ENCODE assay signal across 20 mouse cellular contexts in genomic region chr6:134751883-134752647, GRCm38 (mm10). TPM values are rescaled to one million over a fixed set of nuclear protein-coding genes. Genes with fewer than 3 reads are reported as not detected.
DNase-seq lines count a peak whose midpoint lies in the region; ATAC-seq and TF ChIP-seq lines count a peak whose summit lies in the region.
"Had no signal": no experiment of that assay in that cellular context is flagged by ENCODE, and none has a peak within 500 bp of the region (broad histone marks: within the 10 kb centered on the region; RNA-seq: fewer than 3 reads in every experiment).

No protein-coding gene starts in this region.

- no peak overlapping the region for H3K4me3 ChIP-seq in liver, adult 2 months (ENCODE audit: insufficient read depth, low read depth, low read length)
- no peak overlapping the region for H3K4me3 ChIP-seq in liver, embryonic 11.5 days (ENCODE audit: low read depth, low read length)
- no peak overlapping the region for H3K4me3 ChIP-seq in brown adipose tissue, adult 24 weeks (ENCODE audit: insufficient read depth, low read depth, low read length)
- no peak overlapping the region for H3K4me3 ChIP-seq in small intestine, adult 2 months (ENCODE audit: low read depth, low read length)
- no peak overlapping the region for H3K4me3 ChIP-seq in lung, adult 2 months (replicated peaks; ENCODE audit: extremely low read depth, low read depth, low read length)
- H3K4me3 ChIP-seq: forebrain, embryonic 13.5 days; heart, embryonic 12.5 days; liver, embryonic 13.5 days; neural tube, embryonic 13.5 days had no signal

- no peaks in the 10 kb centered on the region for H3K9me3 ChIP-seq in liver, embryonic 11.5 days (ENCODE audit: control insufficient read depth, low read length)
- H3K9me3 ChIP-seq: forebrain, embryonic 13.5 days; heart, embryonic 12.5 days; liver, embryonic 13.5 days; neural tube, embryonic 13.5 days had no signal

- no peak overlapping the region for H3K4me2 ChIP-seq in liver, embryonic 11.5 days
- H3K4me2 ChIP-seq: forebrain, embryonic 13.5 days; heart, embryonic 12.5 days; liver, embryonic 13.5 days; neural tube, embryonic 13.5 days had no signal

- TF ChIP-seq POLR2A in liver, adult 2 months (IDR thresholded peaks at IDR 0.05; ENCODE audit: extremely low read depth, insufficient read depth, low read length), result no peak
- no peak for TF ChIP-seq POLR2A in small intestine, adult 2 months (IDR thresholded peaks at IDR 0.05; ENCODE audit: low read depth, low read length)
- no peak for TF ChIP-seq POLR2A in lung, adult 2 months (IDR thresholded peaks at IDR 0.05; ENCODE audit: borderline replicate concordance, extremely low read depth, low read depth, low read length)

- WGBS in liver, adult 2 months, result 68% methylated on average over 5 of the region's 5 CpGs
- WGBS in liver, embryonic 11.5 days, result 83% methylated on average over 5 of the region's 5 CpGs
- 66% methylated on average over 5 of the region's 5 CpGs for WGBS in small intestine, adult 2 months
- WGBS in lung, adult 2 months, result 67% methylated on average over 5 of the region's 5 CpGs

- DNase-seq in liver, adult 2 months (ENCODE audit: extremely low read depth, low read depth, low spot score), result no peak
- no peak for DNase-seq in liver, embryonic 11.5 days (ENCODE audit: low spot score)
- no peak for DNase-seq in lung, adult 2 months
- DNase-seq in natural killer cell, adult 2 months (ENCODE audit: low spot score in 2 of 2), result no peak
- no peak for DNase-seq in lung, adult 18-20 months
- DNase-seq: cerebellum, postnatal 10 days; gastrocnemius, postnatal 10 days; kidney, adult 11 months; kidney, postnatal 4 days; layer of hippocampus, postnatal 36 days; liver, embryonic 13.5 days; lung, postnatal 14 days; midbrain, embryonic 14.5 days had no signal

- H3K27me3 ChIP-seq in liver, adult 2 months (ENCODE audit: control insufficient read depth, insufficient read depth, low read length), result no peaks in the 10 kb centered on the region
- no peaks in the 10 kb centered on the region for H3K27me3 ChIP-seq in liver, embryonic 11.5 days (replicated peaks; ENCODE audit: control insufficient read depth, insufficient read depth, low read length)
- no peaks in the 10 kb centered on the region for H3K27me3 ChIP-seq in small intestine, adult 2 months (ENCODE audit: control insufficient read depth, insufficient read depth, low read length)
- H3K27me3 ChIP-seq: forebrain, embryonic 13.5 days; heart, embryonic 12.5 days; liver, embryonic 13.5 days; neural tube, embryonic 13.5 days; Patski had no signal

- H3K4me1 ChIP-seq in liver, adult 2 months (ENCODE audit: control insufficient read depth, insufficient read depth, low read length), result peaks cover 7% of the 10 kb centered on the region; the same call in 1 of the 2 replicates
- peaks cover 7% of the 10 kb centered on the region; the same call in 1 of the 2 replicates for H3K4me1 ChIP-seq in liver, embryonic 11.5 days (replicated peaks; ENCODE audit: control insufficient read depth, insufficient read depth, low read length)
- peaks cover 8% of the 10 kb centered on the region for H3K4me1 ChIP-seq in brown adipose tissue, adult 24 weeks (ENCODE audit: control insufficient read depth, insufficient read depth, insufficient read length, low read length)
- peaks cover 17% of the 10 kb centered on the region for H3K4me1 ChIP-seq in small intestine, adult 2 months (ENCODE audit: control insufficient read depth, insufficient read depth, insufficient read length, low read length)
- H3K4me1 ChIP-seq in lung, adult 2 months (ENCODE audit: control insufficient read depth, insufficient read depth, low read length), result peaks cover 11% of the 10 kb centered on the region
- H3K4me1 ChIP-seq: forebrain, embryonic 13.5 days; neural tube, embryonic 13.5 days had no signal

- H3K79me2 ChIP-seq in liver, adult 2 months (ENCODE audit: control insufficient read depth, insufficient read depth, low read length), result peaks cover 14% of the 10 kb centered on the region

- peak overlapping the region; percentile 38; the same call in 1 of the 2 replicates for H3K27ac ChIP-seq in liver, adult 2 months (replicated peaks; ENCODE audit: insufficient read depth, low read depth, low read length)
- no peak overlapping the region for H3K27ac ChIP-seq in liver, embryonic 11.5 days (ENCODE audit: low read depth, low read length)
- H3K27ac ChIP-seq in brown adipose tissue, adult 24 weeks (replicated peaks; ENCODE audit: low read depth, low read length), result 0 out of 2 replicates have a peak overlapping the region, but pooled peaks have one; percentile 29
- H3K27ac ChIP-seq in small intestine, adult 2 months (ENCODE audit: insufficient read depth, low read depth, low read length), result peak overlapping the region; percentile 92
- H3K27ac ChIP-seq: forebrain, embryonic 13.5 days; liver, embryonic 13.5 days; neural tube, embryonic 13.5 days had no signal

- no peak overlapping the region for H3K9ac ChIP-seq in liver, adult 2 months (ENCODE audit: low read depth, low read length)
- H3K9ac ChIP-seq in liver, embryonic 11.5 days (ENCODE audit: low read depth, low read length), result no peak overlapping the region
- H3K9ac ChIP-seq: forebrain, embryonic 13.5 days; heart, embryonic 12.5 days; liver, embryonic 13.5 days; neural tube, embryonic 13.5 days had no signal

- no peak for ATAC-seq in liver, embryonic 11.5 days (replicated peaks; ENCODE audit: low FRiP score)
- ATAC-seq in inflammation-experienced regulatory T-cells, adult 6 months, result peak; percentile 71
- ATAC-seq: forebrain, embryonic 13.5 days; Patski had no signal

- no peak for TF ChIP-seq CTCF in liver, adult 2 months (IDR thresholded peaks at IDR 0.05; ENCODE audit: low read depth, low read length)
- no peak for TF ChIP-seq CTCF in small intestine, adult 2 months (IDR thresholded peaks at IDR 0.05; ENCODE audit: extremely low read depth, insufficient read length, insufficient replicate concordance, low read depth, low read length)
- TF ChIP-seq CTCF in lung, adult 2 months (IDR thresholded peaks at IDR 0.05; ENCODE audit: insufficient read depth, low read length), result no peak

- H3K36me3 ChIP-seq in liver, adult 2 months (ENCODE audit: control insufficient read depth, insufficient read depth, low read length), result peaks cover 5% of the 10 kb centered on the region; the same call in 1 of the 2 replicates
- H3K36me3 ChIP-seq in liver, embryonic 11.5 days (ENCODE audit: control insufficient read depth, insufficient read depth, low read length), result 0 out of 2 replicates have a peak, but pooled peaks cover 2% of the 10 kb centered on the region
- H3K36me3 ChIP-seq in small intestine, adult 2 months (ENCODE audit: control insufficient read depth, insufficient read depth, low read length), result peaks cover 26% of the 10 kb centered on the region

RNA-seq across cellular contexts. Expression of gene Dusp16, which starts 40.4 kb away (rescaled TPM):
- 19.7 and 21.1 TPM in 2 replicates for total RNA-seq in liver, adult 2 months (2014; rRNA removed)
- polyA plus RNA-seq in liver, adult 2 months (2012; rRNA removed), result 17.4 and 20.0 TPM in 2 replicates
- polyA plus RNA-seq in liver, embryonic 11.5 days (2014; fragmentation: Nextera tagmentation; extraction: Ambion mirVana), result 7.9 and 10.1 TPM in 2 replicates
- polyA plus RNA-seq in brown adipose tissue, adult 24 weeks (2012; ENCODE audit: insufficient read depth, insufficient read length, missing spikeins), result 13.4 and 16.6 TPM in 2 replicates
- polyA plus RNA-seq in inflammation-experienced regulatory T-cells, adult 6 months (2017; shearing (Covaris generic)), result 1 to 10 TPM; 2.8 to 6.3 (median 5.1) TPM
- 9.5 and 26.1 TPM in 2 replicates for polyA plus RNA-seq in small intestine, adult 2 months (2012; rRNA removed)
- polyA plus RNA-seq in lung, adult 2 months (2012; rRNA removed), result 19.5 and 21.1 TPM in 2 replicates
